Mouse (Mus musculus) brain, embryonic 14.5 days (tissue): ENCODE results near the gene Ttll6.

Source experiments
- CTCF ChIP-seq: fragments of 200-500 bp; IDR thresholded peaks from 2 replicates; pipeline ENCODE4 v1.5.1; 2012; ENCODE audit warnings: inconsistent platforms, mild to moderate bottlenecking, moderate library complexity, borderline replicate concordance; ENCODE audit not compliant: insufficient read depth, insufficient read length; ENCODE audit errors: extremely low read depth
- POLR2A ChIP-seq: fragments of 200-500 bp; IDR thresholded peaks from 2 replicates; pipeline ENCODE4 v1.6.1; 2012; ENCODE audit warnings: mild to moderate bottlenecking, inconsistent platforms, borderline replicate concordance; ENCODE audit not compliant: poor library complexity, insufficient read depth, insufficient read length, severe bottlenecking; ENCODE audit errors: extremely low read depth

DNA sequence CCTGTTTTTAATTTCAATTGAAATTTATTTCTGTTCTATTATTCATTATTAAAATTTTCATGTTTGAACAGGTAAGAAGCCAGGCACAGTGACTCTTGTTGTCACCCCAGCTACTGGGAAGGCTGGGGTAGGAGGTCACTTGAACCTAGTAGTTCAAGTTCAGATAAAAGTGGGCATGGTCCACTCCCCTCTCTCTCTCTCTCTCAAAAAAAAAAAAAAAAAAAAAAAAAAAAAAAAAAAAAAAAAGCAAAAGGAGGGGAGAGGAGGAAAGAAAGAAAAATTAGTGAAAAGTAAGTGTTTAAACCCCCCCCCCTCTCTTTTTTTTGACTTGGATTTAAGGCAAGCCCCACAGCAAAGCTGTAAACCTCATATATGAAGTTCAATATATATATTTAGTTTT lies 50.6 kb downstream of the Ttll6 start:
- TF ChIP-seq POLR2A (no peak), CTCF (no peak)
